In the genomic region with DNA sequence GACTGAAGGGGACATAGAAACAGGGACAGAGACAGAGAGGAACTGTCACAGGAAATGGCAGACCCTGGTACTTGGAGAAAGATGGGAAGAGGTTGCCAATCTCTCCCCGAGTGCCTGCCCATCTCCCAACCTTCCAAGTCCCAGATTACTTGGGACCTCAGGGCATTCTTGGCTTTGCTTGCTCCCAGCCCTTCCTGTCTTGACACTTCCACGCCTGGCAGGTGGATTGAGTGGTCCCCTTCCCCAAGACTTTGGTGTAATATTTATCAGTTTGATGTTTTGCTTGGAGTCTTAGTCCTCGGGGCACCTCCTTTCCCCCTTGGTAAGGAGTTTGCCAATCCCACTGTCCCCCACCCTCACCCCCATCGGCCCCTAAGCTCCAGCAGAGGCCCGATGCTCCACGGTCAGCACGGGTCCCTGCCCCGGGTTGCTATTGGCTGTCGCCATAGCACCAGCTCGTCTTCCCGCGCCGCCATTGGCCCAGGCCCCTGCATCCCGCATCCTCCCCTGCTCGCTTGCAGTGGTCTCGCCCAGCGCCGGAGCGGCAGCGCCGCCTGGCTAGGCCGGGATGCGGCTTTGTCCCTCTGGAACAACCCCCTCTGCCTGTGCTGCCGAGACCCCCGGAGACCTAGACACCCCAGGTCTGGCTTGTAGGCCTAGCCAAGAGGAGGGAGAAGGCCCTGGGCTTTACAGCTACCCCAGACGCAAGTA, we compare ENCODE assay signal across 7 mouse cellular contexts. TPM values are rescaled to one million over a fixed set of nuclear protein-coding genes. Genes with fewer than 3 reads are reported as not detected.
DNase-seq lines count a peak whose midpoint lies in the region; ATAC-seq lines count a peak whose summit lies in the region.

No protein-coding gene starts in this region.

- DNase-seq in Muller cell, postnatal 12 days (ENCODE audit: inconsistent ontology term) = peak; percentile 83
- DNase-seq in brain, embryonic 18.5 days (ENCODE audit: low read depth, low spot score) = peak; percentile 87
- DNase-seq in forebrain, embryonic 11.5 days (ENCODE audit: low spot score) = peak; percentile 95
- DNase-seq in limb, embryonic 11.5 days (ENCODE audit: low spot score) = peak; percentile 88
- DNase-seq in right cerebral cortex, postnatal 36 days (ENCODE audit: low spot score in 2 of 2) = peak; percentile 90 to 91

- 4% methylated on average over 26 of the region's 26 CpGs for WGBS in forebrain, embryonic 11.5 days
- 2% methylated on average over 26 of the region's 26 CpGs for WGBS in hindbrain, embryonic 15.5 days
- 5% methylated on average over 26 of the region's 26 CpGs for WGBS in limb, embryonic 11.5 days

- H3K9me3 ChIP-seq in forebrain, embryonic 11.5 days (ENCODE audit: control insufficient read depth, low read length) = no peaks in the 10 kb centered on the region
- no peaks in the 10 kb centered on the region for H3K9me3 ChIP-seq in hindbrain, embryonic 15.5 days
- H3K9me3 ChIP-seq in limb, embryonic 11.5 days (ENCODE audit: control insufficient read depth, low read length) = no peaks in the 10 kb centered on the region

- H3K27ac ChIP-seq in forebrain, embryonic 11.5 days (ENCODE audit: low read depth, low read length) = peak overlapping the region; percentile 88
- peak overlapping the region; percentile 98 for H3K27ac ChIP-seq in hindbrain, embryonic 15.5 days (replicated peaks)
- no peak overlapping the region for H3K27ac ChIP-seq in limb, embryonic 11.5 days (replicated peaks; ENCODE audit: low read depth, low read length)

- H3K36me3 ChIP-seq in forebrain, embryonic 11.5 days (ENCODE audit: control insufficient read depth, insufficient read depth, low read length) = peaks cover 14% of the 10 kb centered on the region
- H3K36me3 ChIP-seq in hindbrain, embryonic 15.5 days = peaks cover 20% of the 10 kb centered on the region
- H3K36me3 ChIP-seq in limb, embryonic 11.5 days (ENCODE audit: control insufficient read depth, insufficient read depth, low read length) = peaks cover 7% of the 10 kb centered on the region; the same call in 1 of the 2 replicates

- H3K9ac ChIP-seq in forebrain, embryonic 11.5 days (ENCODE audit: low read length) = peak overlapping the region; percentile 95
- peak overlapping the region; percentile 91 for H3K9ac ChIP-seq in hindbrain, embryonic 15.5 days
- H3K9ac ChIP-seq in limb, embryonic 11.5 days (ENCODE audit: low read length) = peak overlapping the region; percentile 53

- peak; percentile 86 for ATAC-seq in forebrain, embryonic 11.5 days (replicated peaks; ENCODE audit: low FRiP score)
- peak; percentile 77 for ATAC-seq in hindbrain, embryonic 15.5 days (ENCODE audit: low FRiP score, low read depth)
- peak; percentile 65; the same call in 1 of the 2 replicates for ATAC-seq in limb, embryonic 11.5 days (ENCODE audit: insufficient number of reproducible peaks, low FRiP score, low TSS enrichment, low read depth)
- ATAC-seq in inflammation-experienced regulatory T-cells, adult 6 months = no peak

- H3K4me2 ChIP-seq in forebrain, embryonic 11.5 days (ENCODE audit: low read depth, low read length, severe bottlenecking) = peak overlapping the region; percentile 74
- peak overlapping the region; percentile 86 for H3K4me2 ChIP-seq in hindbrain, embryonic 15.5 days
- peak overlapping the region; percentile 63 for H3K4me2 ChIP-seq in limb, embryonic 11.5 days (ENCODE audit: low read depth, severe bottlenecking)

- peaks cover 5% of the 10 kb centered on the region for H3K27me3 ChIP-seq in forebrain, embryonic 11.5 days (ENCODE audit: control insufficient read depth, insufficient read depth, low read length)
- no peaks in the 10 kb centered on the region for H3K27me3 ChIP-seq in hindbrain, embryonic 15.5 days
- H3K27me3 ChIP-seq in limb, embryonic 11.5 days (ENCODE audit: control insufficient read depth, insufficient read depth, low read length) = peaks cover 47% of the 10 kb centered on the region

- peaks cover 53% of the 10 kb centered on the region for H3K4me1 ChIP-seq in forebrain, embryonic 11.5 days (replicated peaks; ENCODE audit: control insufficient read depth, insufficient read depth, low read length)
- H3K4me1 ChIP-seq in hindbrain, embryonic 15.5 days (replicated peaks) = peaks cover 87% of the 10 kb centered on the region
- H3K4me1 ChIP-seq in limb, embryonic 11.5 days (ENCODE audit: control insufficient read depth, insufficient read depth, low read length) = peaks cover 21% of the 10 kb centered on the region

- peak overlapping the region; percentile 63 for H3K4me3 ChIP-seq in forebrain, embryonic 11.5 days (ENCODE audit: low read depth, low read length)
- H3K4me3 ChIP-seq in hindbrain, embryonic 15.5 days = peak overlapping the region; percentile 66
- H3K4me3 ChIP-seq in limb, embryonic 11.5 days (ENCODE audit: low read depth, low read length) = peak overlapping the region; percentile 40

RNA-seq across cellular contexts. Expression of a gene that starts 2.9 kb away (rescaled TPM):
- 75.5 and 77.7 TPM in 2 replicates for polyA plus RNA-seq in forebrain, embryonic 11.5 days (2014; fragmentation: Nextera tagmentation; extraction: Ambion mirVana)
- polyA plus RNA-seq in hindbrain, embryonic 15.5 days (2015; fragmentation: Nextera tagmentation; extraction: Ambion mirVana) = 175 and 181 TPM in 2 replicates
- 4.5 and 5.0 TPM in 2 replicates for polyA plus RNA-seq in limb, embryonic 11.5 days (2014; fragmentation: Nextera tagmentation; extraction: Ambion mirVana)
- under 1 TPM; 0.04 to 0.35 (median 0.05) TPM for polyA plus RNA-seq in inflammation-experienced regulatory T-cells, adult 6 months (2017; shearing (Covaris generic))

RNA-seq across cellular contexts. Expression of a gene that starts 6.5 kb away (rescaled TPM):
- polyA plus RNA-seq in forebrain, embryonic 11.5 days (2014; fragmentation: Nextera tagmentation; extraction: Ambion mirVana) = 858 and 895 TPM in 2 replicates
- 551 and 587 TPM in 2 replicates for polyA plus RNA-seq in hindbrain, embryonic 15.5 days (2015; fragmentation: Nextera tagmentation; extraction: Ambion mirVana)
- polyA plus RNA-seq in limb, embryonic 11.5 days (2014; fragmentation: Nextera tagmentation; extraction: Ambion mirVana) = 1,071 TPM in 2 replicates
- polyA plus RNA-seq in inflammation-experienced regulatory T-cells, adult 6 months (2017; shearing (Covaris generic)) = 1,000 to 10,000 TPM in 2 of 3 experiments, 100 to 1,000 TPM in 1; 970 to 1,806 (median 1,658) TPM

RNA-seq across cellular contexts. Expression of a gene that starts 21.6 kb away (rescaled TPM):
- 39.7 and 45.2 TPM in 2 replicates for polyA plus RNA-seq in forebrain, embryonic 11.5 days (2014; fragmentation: Nextera tagmentation; extraction: Ambion mirVana)
- 29.8 and 30.1 TPM in 2 replicates for polyA plus RNA-seq in hindbrain, embryonic 15.5 days (2015; fragmentation: Nextera tagmentation; extraction: Ambion mirVana)
- polyA plus RNA-seq in limb, embryonic 11.5 days (2014; fragmentation: Nextera tagmentation; extraction: Ambion mirVana) = 38.1 and 45.0 TPM in 2 replicates
- 10 to 100 TPM; 38.1 to 52.1 (median 41.8) TPM for polyA plus RNA-seq in inflammation-experienced regulatory T-cells, adult 6 months (2017; shearing (Covaris generic))

RNA-seq across cellular contexts. Expression of a gene that starts 30.6 kb away (rescaled TPM):
- polyA plus RNA-seq in forebrain, embryonic 11.5 days (2014; fragmentation: Nextera tagmentation; extraction: Ambion mirVana) = 3.8 and 4.5 TPM in 2 replicates
- polyA plus RNA-seq in hindbrain, embryonic 15.5 days (2015; fragmentation: Nextera tagmentation; extraction: Ambion mirVana) = 6.1 and 6.7 TPM in 2 replicates
- polyA plus RNA-seq in limb, embryonic 11.5 days (2014; fragmentation: Nextera tagmentation; extraction: Ambion mirVana) = 4.4 and 5.3 TPM in 2 replicates
- 10 to 100 TPM in 1 of 3 experiments, 1 to 10 TPM in 2; 2.2 to 10.8 (median 9.5) TPM for polyA plus RNA-seq in inflammation-experienced regulatory T-cells, adult 6 months (2017; shearing (Covaris generic))

RNA-seq across cellular contexts. Expression of a gene that starts 31.0 kb away (rescaled TPM):
- 7.0 and 8.0 TPM in 2 replicates for polyA plus RNA-seq in forebrain, embryonic 11.5 days (2014; fragmentation: Nextera tagmentation; extraction: Ambion mirVana)
- 5.7 and 7.1 TPM in 2 replicates for polyA plus RNA-seq in hindbrain, embryonic 15.5 days (2015; fragmentation: Nextera tagmentation; extraction: Ambion mirVana)
- polyA plus RNA-seq in limb, embryonic 11.5 days (2014; fragmentation: Nextera tagmentation; extraction: Ambion mirVana) = 5.2 and 7.2 TPM in 2 replicates
- not detected for polyA plus RNA-seq in inflammation-experienced regulatory T-cells, adult 6 months (2017; shearing (Covaris generic))

Comparison
In these comparisons a context has a peak if more than half of its experiments do, and no peak if none do; other contexts are left out.
1. RNA of a gene that starts 2.9 kb away (polyA plus RNA-seq): 175 to 181 TPM in hindbrain, embryonic 15.5 days and 75.5 to 77.7 TPM in forebrain, embryonic 11.5 days; 4.5 to 5.0 TPM in limb, embryonic 11.5 days and 0.04 to 0.35 TPM in inflammation-experienced regulatory T-cells, adult 6 months; every median in the first group is over 10 times any median in the second.
2. Peak in every context shown above with its lines, with median percentiles within 50 percentile points of each other: DNase-seq, H3K4me2 ChIP-seq, H3K4me3 ChIP-seq and H3K9ac ChIP-seq.